Mouse (Mus musculus) thymus, adult 2 months (tissue): ENCODE measurements at regions not wholly inside any gene's neighbourhood (a gene's known extent, or its start where the extent isn't known, plus 50 kb on each side); places are given as distances from the start of the nearest gene placed in this dataset.

Source experiments
- CTCF ChIP-seq: fragments of 200-500 bp; IDR thresholded peaks from 2 replicates; pipeline ENCODE4 v1.5.1; 2012; ENCODE audit warnings: mild to moderate bottlenecking, control low read depth, low read length, moderate library complexity, borderline replicate concordance; ENCODE audit not compliant: control insufficient read depth, poor library complexity, insufficient read depth; ENCODE audit errors: extremely low read depth
- POLR2A ChIP-seq: fragments of 200-500 bp; IDR thresholded peaks from 2 replicates; pipeline ENCODE4 v1.6.1; 2012; ENCODE audit warnings: mild to moderate bottlenecking, low read length, control low read depth, moderate library complexity; ENCODE audit not compliant: control insufficient read depth, poor library complexity, insufficient read depth; ENCODE audit errors: extremely low read depth

- TF ChIP-seq CTCF (no peak), POLR2A (no peak)
Observed at GRCm38 (mm10) chr5:100231574-100231973, 72.0 kb upstream of the Tmem150c start.
